Mouse (Mus musculus) MEL (cell line): ENCODE results near the gene Galnt3. TPM values are rescaled to one million over a fixed set of nuclear protein-coding genes. Genes with fewer than 3 reads are reported as not detected.

ENCODE experiments used
- DNase-seq: peaks from one replicate; pipeline ENCODE4 v3.0.0; 2011; ENCODE audit warnings: low read depth, low spot score
- H3K27ac ChIP-seq: 2 replicates; pipeline ENCODE4 v1.5.1; 2012; ENCODE audit warnings: low read depth, mild to moderate bottlenecking, control low read depth, low read length, moderate library complexity; ENCODE audit not compliant: control insufficient read depth
- H3K27me3 ChIP-seq, 2 experiments: fragments of 150-350 bp in 1 of 2; sonication (generic) in 1 of 2; 2 replicates each; pipeline ENCODE4 v1.6.1; 2012; ENCODE audit warnings: low read length in 2 of 2, mild to moderate bottlenecking in 2 of 2, improper control_type of control experiment in 1 of 2, moderate library complexity in 1 of 2; ENCODE audit not compliant: insufficient read depth in 2 of 2, control insufficient read depth in 1 of 2
- H3K36me3 ChIP-seq, 2 experiments: 2 replicates each; pipeline ENCODE4 v1.6.1; 2012 to 2014; ENCODE audit warnings: low read length in 2 of 2, improper control_type of control experiment in 1 of 2, inconsistent platforms in 1 of 2, mild to moderate bottlenecking in 1 of 2; ENCODE audit not compliant: insufficient read depth in 2 of 2, control insufficient read depth in 1 of 2
- H3K4me1 ChIP-seq, 2 experiments: fragments of 150-350 bp in 1 of 2; sonication (generic) in 1 of 2; 2 replicates each; pipeline ENCODE4 v1.6.1; 2012; ENCODE audit warnings: low read length in 2 of 2, improper control_type of control experiment in 1 of 2, mild to moderate bottlenecking in 1 of 2; ENCODE audit not compliant: insufficient read depth in 2 of 2, control insufficient read depth in 1 of 2
- H3K4me3 ChIP-seq, 2 experiments: fragments of 150-350 bp in 1 of 2; sonication (generic) in 1 of 2; 2 replicates each; pipeline ENCODE4 v1.5.1; 2012; ENCODE audit warnings: low read depth in 2 of 2, low read length in 2 of 2, mild to moderate bottlenecking in 2 of 2, moderate library complexity in 2 of 2, control low read depth in 1 of 2, improper control_type of control experiment in 1 of 2; ENCODE audit not compliant: control insufficient read depth in 1 of 2, insufficient read depth in 1 of 2
- H3K79me2 ChIP-seq: 2 replicates; pipeline ENCODE4 v1.6.1; 2012; ENCODE audit warnings: mild to moderate bottlenecking, low read length, moderate library complexity; ENCODE audit not compliant: control insufficient read depth, poor library complexity, insufficient read depth
- H3K9ac ChIP-seq: 2 replicates; pipeline ENCODE4 v1.6.1; 2012; ENCODE audit warnings: low read depth, mild to moderate bottlenecking, control low read depth, low read length, moderate library complexity; ENCODE audit not compliant: control insufficient read depth, poor library complexity, severe bottlenecking
- H3K9me3 ChIP-seq: fragments of 150-350 bp; sonication (generic); replicated peaks from 2 replicates; pipeline ENCODE4 v1.6.1; 2012; ENCODE audit warnings: mild to moderate bottlenecking, low read length, improper control_type of control experiment, moderate library complexity; ENCODE audit not compliant: insufficient read depth
- GABPA ChIP-seq: IDR thresholded peaks from 2 replicates; pipeline ENCODE4 v1.6.1; 2012; ENCODE audit warnings: low read depth, mild to moderate bottlenecking, inconsistent platforms, low read length, improper control_type of control experiment, moderate library complexity
- MYC ChIP-seq: IDR thresholded peaks from 2 replicates; pipeline ENCODE4 v1.6.1; 2011; ENCODE audit warnings: low read depth, mild to moderate bottlenecking, low read length, improper control_type of control experiment, moderate library complexity
- USF1 ChIP-seq: IDR thresholded peaks from 2 replicates; pipeline ENCODE4 v1.6.1; 2014; ENCODE audit warnings: low read depth, mild to moderate bottlenecking, inconsistent platforms, low read length, improper control_type of control experiment, moderate library complexity
- polyA plus RNA-seq, 2 experiments: library from polyadenylated mRNA; stranded (reverse) in 1 of 2; unstranded in 1 of 2; fragments of >175 nt in 1 of 2; fragments of >200 nt in 1 of 2; gene quantifications; 2 replicates each; pipeline versions ENCODE4 v1.2.1 to v1.2.4; 2012; ENCODE audit warnings: low replicate concordance in 2 of 2, low read depth in 1 of 2; ENCODE audit not compliant: insufficient read length in 2 of 2, insufficient read depth in 1 of 2, missing spikeins in 1 of 2
- total RNA-seq: library from RNA; depleted of rRNA; stranded (reverse); fragments of 300-350 nt; gene quantifications from 2 replicates; pipeline ENCODE4 v1.2.3, GENCODE M21; 2012; rRNA removed

Gene Galnt3
- total and polyA plus RNA-seq, 3 experiments = not detected

DNA sequence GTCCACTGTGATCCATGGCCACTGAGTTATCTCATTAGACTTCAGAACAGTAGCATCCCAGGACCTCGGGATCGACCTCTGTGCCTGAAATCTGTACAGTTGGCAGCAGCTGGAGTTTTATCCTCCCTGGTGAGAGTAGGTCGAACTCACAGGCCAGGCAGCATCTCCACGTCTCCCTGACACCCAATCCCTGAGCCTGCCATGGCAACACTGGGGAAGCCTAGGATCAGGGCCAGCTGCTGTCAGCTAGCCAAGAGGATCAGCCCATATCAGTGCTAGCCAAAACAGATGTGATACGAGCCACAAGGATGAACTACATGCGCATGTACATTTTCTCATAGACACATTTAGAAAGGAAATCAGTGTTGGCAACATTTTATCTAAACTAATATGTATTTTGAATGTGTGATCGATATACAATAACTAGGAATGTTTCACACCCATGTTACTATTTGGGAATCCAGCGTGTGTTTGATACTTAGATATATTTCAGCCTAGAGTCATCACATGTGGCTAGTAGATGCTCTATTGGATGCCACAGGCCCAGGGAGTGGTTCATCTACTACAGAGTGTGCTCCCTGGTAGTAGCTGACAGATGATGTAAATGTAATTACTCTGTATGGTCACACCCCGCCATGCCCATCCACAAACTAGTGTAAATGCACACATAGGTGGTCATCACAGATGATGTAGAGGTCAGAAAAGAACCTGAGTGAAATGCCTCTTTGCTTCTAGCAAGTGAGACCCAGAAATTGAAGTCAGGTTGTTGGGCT, 89.7 kb downstream of the Galnt3 start:
- H3K27ac ChIP-seq = no peak overlapping the region
- no peaks in the 10 kb centered on the region for H3K4me1 ChIP-seq
- no peak overlapping the region for H3K4me3 ChIP-seq
- DNase-seq = no peak
- H3K27me3 ChIP-seq = no peaks in the 10 kb centered on the region
- H3K36me3 ChIP-seq = no peaks in the 10 kb centered on the region
- H3K9me3 ChIP-seq = no peaks in the 10 kb centered on the region
- TF ChIP-seq USF1 = no peak
- TF ChIP-seq MYC = no peak
- no peak for TF ChIP-seq GABPA
- H3K9ac ChIP-seq = no peak overlapping the region
- H3K79me2 ChIP-seq = no peaks in the 10 kb centered on the region

Other genes starting within 250 kb of the Galnt3 start
- not detected in 2 replicates for gene Ttc21b, start 131.6 kb upstream of the Galnt3 start, total RNA-seq
- gene Ttc21b, start 131.6 kb upstream of the Galnt3 start, polyA plus RNA-seq = not detected